Mouse (Mus musculus): ENCODE results near the gene Acp4.

DNA sequence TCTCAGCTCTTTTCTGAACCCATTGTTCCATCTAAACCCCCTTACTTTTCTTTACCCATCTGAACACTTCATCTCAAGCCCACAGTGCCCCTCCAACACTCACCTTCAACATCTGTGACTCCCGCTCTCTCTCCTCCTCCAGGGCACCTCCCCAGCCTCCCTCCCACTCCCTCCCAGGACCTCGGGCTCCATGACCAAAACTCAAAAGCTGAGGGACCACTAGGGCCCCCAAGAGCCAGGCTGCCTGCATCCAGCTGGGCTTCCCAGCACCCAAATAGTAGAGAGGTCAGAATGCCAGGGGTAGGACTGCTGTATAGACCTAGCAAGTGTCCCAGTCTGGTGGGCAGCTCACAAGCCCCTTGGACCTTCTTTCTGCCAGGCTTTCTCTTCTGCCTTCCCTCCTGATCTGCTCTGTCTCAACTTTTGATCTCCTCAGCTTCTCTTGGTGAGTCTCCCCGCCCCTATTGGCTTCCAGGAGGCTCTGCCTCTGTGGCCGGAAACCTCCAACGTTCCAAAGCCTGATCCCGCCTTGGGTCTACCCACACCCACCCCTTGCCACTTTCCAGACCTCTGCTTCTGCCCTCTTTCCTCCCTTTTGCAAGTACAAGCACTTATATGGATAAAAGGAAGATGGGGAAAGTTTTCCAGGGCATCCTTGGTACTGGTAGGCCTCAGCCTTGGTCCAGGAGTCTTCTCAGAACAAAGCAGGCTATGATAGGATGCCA lies 49.5 kb upstream of the Acp4 start, which contains the start of gene Clec11a:
- TF ChIP-seq MAFK (IDR thresholded peaks at IDR 0.05; ENCODE audit: insufficient read depth, low read depth, low read length) (no peak), ZNF384 (IDR thresholded peaks at IDR 0.05; ENCODE audit: low read depth, low read length) (no peak), HCFC1 (IDR thresholded peaks at IDR 0.05; ENCODE audit: borderline replicate concordance, insufficient read depth, low read length) (no peak), CHD2 (IDR thresholded peaks at IDR 0.05; ENCODE audit: low read depth, low read length) (no peak)
